Mouse (Mus musculus) urinary bladder, postnatal 25 days (tissue): ENCODE results near the gene Fbxo42.

Source experiments
- DNase-seq: peaks from one replicate; pipeline ENCODE4 v3.0.0; 2022; ENCODE audit warnings: low spot score

Fbxo42 gene

DNA sequence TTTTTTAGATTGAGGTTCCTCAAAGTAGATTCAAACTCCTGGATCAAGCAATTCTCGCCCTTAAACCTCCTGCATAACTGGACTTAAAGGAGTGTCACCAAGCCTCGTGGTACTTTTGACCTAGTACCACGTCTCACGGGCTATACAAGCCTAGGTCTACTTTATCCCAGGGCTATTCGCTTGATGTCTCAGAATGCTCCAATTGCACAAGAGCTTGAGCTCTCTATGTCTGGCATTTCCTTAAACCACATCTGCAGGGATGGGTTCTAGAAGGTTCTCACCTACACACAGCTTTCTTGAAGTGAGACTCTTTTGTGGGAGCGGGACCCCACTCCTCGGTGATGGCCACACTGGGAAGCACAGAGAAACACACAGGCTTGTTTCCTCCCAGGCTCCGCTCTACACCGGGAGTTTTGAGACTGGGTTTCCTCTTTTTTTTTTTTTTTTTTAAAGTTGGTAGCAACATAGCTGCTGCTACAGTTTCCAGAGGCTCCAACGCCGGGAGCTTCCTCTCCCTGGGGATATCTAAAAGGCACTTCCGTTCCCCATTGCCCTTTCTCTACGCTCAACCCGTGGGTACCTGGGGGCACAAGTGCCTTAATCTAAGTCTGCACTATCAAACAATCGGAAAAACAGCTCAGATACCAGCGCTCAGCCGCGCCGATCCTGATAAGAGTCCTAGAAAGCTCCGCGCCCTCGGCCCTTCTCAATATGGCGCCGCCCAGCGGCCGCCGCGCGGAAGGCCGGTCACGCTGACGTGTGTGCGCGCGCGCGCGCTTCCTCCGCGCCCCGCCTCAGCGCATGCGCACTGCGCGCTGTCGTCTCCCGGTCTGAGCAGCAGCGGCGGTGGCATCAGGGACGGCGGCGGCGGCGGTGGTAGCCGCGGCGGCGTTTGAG is at the start of gene Fbxo42:
Gene Fbxo42 (plus strand): TSS at position 802 of the 897 bp plus-strand sequence.
- DNase-seq = peak; percentile 96

DNA sequence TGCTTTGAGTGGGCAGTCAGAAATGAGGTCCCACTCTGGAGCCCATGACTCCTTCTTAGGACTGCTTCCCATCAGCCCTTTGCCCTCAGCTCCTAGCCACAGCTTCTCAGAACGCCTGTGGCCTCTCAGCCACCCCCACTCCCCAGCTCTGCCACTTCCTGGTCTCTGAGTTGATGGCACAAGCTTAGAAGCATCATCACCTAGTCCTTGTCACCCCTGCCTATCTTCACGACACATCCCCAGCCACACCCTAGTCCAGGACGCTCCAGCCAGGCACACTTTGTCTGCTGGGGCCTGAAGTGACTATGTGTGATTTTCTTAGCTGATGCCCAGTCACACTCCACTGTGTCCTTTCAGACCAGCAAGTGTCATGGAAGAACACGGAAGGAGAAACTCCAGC is 48.8 kb upstream of the Fbxo42 start:
- DNase-seq = no peak

DNA sequence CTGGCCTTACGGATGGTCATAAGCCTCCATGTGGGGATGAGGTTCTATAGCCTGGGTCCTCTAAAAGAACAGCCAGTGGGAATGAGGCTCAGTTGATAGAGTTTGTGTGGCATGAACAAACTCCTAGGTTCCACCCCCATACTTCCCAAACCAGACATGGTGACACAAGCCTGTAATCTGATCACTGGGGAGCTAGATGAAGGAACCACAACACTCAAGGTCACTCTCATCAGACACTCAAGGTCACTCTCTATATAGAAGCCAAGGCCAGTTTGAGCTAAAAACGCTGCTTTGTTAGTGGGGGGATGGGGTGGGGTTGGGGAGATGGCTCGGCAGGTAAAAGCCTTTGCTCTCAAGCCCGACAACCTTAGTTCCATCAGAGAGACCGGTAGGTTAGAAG is 47.8 kb upstream of the Fbxo42 start:
- no peak for DNase-seq

DNA sequence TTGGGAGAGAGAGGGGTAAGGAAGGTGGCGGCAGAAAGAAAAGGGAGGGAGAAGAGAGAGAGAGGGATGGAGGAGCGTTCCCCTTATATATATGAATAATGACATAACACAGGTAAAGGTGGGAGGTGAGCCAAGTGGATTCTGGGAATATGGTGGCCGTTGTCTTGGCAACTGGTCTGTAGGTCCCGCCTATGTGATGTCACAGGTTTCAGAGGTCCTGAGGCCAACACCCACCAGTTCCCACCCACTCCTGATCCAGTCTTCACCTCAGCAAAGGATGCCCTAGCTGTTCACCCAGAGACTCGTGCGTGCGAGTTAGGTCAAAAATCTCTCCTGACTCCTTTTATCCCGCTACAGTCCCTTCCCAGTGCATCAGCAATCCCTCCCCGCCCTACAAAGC is 46.4 kb upstream of the Fbxo42 start:
- no peak for DNase-seq

DNA sequence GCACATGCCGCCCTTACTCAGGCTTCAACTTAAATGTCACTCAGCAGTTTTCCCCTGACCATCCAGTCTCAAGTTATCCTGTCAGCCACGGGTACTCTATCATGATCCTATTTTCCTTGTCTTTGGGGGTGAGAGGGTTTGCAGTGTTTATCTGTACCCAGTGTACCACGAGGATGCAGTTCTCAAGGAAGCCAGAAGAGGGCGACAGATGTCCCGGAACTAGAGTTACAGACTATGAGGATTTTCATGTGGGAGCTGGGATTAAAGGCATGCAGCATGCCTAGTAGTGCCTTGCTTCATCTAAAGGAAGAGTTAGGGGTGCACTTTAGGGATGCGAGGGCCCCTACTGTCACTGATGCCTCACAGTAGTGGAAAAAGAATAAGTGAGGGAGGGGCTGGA is 45.9 kb upstream of the Fbxo42 start:
- DNase-seq = no peak

DNA sequence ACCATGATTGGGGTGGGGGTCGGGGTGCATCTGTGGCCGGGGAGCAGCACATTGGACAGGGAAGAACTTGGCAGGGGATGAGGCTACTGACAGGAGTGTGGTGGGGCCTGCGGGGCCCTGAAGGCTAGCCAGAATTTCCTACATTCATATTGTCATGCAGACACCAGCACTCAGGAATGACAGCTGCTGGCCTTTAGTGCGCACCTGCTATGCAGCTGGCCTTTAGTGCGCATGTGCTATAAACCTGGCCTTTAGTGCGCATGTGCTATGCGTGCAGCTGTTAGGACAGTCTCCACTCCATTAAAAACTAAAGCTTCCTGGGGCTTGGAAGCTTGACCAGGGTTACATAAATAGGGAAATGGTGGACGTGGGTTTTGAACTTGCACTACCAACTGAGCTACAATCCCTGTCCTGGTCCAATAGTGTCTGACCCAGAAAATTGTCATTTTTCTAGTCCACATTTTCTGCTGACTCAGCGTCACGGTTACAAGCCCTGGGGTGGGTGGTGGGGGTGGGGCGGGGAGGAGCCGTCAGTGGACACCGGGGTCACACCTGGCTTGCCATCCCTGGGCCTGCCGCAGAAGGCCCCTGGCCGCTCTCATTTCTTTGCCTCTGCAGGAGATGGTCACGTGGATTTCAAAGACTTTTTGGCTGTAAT is 41.1 kb upstream of the Fbxo42 start:
- no peak for DNase-seq

DNA sequence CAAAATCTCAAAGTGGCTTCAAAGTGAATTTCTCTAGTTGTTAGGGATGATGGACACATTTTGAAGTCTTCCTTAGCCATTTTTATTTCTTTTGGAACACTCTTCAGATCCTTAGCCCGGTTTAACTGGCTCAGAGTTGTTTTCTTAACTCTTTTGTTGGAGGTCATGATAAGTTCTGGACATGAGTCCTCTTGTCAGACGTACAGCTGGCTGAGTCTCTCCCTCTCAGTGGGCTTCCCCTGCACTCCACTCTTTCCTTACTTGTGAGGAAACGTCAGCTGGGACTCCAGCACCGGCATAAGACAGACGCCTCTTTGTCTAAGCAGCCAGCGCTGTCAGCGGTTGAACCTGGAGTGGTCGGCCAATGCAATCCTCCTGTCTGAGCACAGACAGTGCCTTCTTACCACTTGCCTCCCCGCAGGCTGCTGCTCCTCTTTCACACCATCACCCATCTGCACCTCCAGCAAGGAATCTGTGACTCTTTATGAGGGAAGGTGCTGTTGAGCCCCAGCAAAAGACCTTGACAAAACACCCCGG is 39.4 kb upstream of the Fbxo42 start:
- DNase-seq = no peak

DNA sequence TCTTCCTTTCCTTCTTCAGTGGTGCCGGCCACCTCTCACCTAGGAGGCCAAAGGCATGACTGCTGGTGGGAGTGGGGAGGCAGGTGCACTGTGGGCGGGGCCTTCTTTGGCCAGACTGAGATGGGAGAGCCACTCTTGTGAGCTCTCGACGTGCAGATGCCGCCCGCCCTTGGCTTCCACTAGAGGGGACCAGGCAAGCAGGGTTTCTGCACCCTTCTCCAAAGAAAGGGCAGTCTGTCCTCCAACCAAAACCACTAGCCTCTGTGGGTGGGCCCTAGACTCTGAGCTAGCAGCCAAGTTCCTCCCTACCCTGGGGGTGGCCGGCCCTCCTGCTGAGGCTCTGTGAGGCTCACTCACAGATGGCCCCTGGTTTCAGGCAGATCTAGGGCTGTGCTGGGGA is 33.9 kb upstream of the Fbxo42 start:
- no peak for DNase-seq

DNA sequence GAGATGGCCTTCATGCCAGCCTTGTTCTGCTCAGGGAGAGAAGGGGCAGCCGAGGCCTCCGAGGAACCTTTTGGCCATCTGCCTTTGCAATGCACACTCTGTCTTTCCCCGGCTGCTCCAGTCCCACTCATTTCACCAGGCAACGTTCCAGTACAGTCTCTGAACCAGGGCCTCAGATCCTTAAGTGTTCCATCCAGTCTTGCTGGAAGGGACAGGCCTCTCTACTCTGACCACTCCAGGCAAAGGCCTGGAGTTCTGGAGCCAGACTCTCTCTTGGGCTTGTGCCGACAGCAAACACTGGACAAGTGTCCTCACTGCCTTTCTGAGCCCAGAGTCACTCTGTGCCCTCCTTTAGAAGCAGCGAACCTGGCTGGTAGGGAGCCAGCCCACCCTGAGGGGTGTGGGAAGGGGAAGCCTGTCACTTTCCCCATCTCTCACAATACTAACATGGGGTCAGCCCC is 33.2 kb upstream of the Fbxo42 start:
- DNase-seq = no peak

DNA sequence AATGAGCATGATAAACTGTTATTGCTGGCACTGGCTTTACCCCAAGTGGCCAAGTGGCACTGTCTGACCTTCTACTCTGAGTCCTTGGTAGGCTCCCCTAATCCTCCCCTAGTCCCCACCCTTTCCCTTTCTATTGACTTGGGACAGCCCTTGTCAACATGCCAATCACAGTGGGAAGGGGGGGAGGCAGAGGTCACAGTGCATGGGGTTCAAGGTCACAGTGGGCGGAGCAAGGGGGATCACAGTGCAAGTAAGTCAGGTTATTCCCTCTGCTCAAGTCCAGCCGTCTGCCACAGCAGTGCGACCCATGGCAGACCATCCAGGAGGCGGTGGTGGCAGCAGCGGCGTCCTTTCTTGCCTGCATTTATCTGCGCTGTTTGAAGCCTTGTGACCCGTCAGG is 32.3 kb upstream of the Fbxo42 start:
- no peak for DNase-seq

DNA sequence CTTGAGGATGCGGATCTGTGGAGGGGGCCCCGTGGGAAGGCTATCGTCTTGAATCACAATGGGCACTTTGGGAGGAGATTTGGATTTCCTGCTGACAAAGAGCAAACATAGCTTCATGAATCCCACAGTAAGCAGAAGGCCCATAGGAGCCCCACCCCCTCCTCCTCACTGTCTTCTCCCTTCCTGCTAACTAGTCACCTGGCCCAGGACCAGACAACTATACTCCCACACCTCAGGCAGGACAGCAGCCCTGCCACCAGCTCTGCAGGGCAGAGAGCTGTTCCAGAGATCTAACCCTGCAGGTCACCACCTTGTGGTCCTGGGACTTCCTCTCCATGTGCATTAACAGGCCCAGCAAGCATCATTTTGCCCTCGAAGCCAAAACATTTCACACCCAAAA is 29.0 kb upstream of the Fbxo42 start:
- no peak for DNase-seq

DNA sequence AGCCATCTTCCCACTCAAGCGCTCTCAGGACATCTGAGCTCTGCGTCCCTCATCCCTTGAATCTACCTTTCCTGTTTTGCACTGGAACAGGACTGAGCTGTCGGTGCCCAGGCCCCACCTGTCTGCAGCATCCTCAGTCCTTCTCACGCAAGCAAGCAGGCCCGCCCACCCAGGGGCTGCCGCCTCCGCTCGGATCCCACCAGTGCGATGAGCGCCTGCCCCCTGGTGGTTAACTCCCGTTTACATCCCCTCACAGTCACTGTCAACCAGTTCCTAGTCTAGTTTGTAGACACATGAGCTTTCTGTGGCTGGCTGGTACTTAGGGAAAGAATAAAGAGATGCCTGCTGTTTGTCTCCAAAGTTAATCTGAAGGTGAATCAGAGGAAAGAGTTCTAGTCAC is 27.0 kb upstream of the Fbxo42 start:
- no peak for DNase-seq

DNA sequence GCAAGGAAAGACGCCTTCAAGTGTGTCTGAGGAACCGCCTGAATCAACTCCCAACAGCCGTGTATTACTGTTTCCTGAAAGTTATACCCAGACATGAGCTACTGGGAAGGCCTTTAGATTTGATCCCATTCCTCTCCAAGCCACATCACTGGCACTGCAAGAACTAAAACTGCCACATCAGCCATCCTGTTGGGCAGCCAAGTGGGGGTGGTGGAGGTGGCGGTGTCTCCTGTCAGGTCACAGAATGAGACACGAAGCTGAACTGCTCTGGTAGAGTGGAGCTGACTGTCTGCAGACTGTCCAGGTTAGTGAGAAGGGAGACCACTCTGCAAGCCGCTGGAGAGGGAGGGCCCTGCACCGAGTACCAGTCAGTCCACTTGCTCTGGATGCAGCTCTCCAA is 25.1 kb upstream of the Fbxo42 start:
- no peak for DNase-seq

DNA sequence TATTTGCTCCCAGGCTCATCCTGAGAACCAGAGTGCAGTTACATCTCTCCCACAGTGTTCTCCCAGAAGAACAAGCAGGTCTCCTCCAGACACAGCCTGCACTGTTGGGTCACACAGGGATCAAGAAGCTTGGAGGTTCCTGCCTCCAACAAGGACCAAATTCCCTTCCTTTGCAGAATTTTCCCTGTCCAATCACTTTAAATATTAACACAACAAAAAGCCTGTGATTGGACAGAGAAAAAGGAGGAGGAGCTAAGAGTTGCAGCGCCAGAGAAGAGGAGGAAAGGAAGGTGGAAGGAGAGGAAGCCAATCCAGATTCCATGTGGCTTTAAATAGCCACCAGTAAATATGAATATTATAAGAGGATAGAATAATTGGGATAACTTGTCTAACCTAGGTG is 24.6 kb upstream of the Fbxo42 start:
- DNase-seq = no peak

DNA sequence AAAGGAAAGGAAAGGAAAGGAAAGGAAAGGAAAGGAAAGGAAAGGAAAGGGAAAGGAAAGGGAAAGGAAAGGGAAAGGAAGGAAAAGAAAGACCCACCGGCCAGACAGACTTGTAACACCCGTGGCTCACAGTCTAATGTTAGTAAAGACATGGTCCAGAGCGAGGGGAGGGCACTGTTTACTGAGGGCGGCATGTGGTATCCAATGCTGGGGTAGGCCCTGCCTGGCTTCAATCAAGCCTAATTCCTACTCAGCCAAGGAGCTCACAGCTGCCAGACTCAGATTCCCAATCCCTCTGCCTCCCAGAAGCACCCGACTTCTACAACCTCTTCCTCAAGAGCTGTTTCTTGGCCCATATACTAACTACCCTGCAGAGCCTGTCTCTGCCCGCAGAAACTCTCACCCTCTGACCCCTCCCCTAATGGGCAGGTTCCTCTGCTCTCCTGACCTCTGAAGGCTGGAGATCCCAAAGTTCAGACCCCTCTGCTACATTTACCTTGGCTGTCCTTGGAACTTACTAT is 18.5 kb upstream of the Fbxo42 start:
- no peak for DNase-seq

DNA sequence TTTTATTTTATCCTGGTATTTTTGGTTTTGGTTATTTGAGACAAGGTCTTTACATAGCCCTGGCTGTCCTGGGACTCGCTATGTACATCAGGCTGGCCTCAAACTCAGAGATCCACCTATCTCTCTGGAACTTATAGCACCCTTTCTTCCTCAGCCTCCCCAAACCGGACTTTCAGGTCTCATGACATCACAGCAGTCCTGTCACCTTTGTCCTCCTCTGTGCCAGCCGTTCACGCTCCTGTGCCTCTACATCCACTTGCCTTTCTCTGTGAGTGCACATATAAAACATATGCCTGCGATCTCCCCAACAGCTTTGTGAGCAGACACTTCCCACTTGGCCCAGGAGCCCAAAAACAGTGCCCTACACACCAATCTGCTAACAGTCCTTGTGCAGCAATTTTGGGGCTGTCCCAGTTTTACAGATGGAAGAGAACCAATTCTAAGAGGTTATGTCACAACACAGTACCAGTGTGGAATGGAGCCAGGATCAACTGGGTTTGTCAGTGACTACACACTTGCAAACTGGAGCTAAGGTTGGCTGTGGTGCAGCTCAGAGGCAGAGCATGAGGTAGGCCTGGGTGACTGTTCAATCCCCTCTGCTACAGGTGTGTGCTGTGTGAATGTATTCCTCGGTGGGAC is 16.9 kb upstream of the Fbxo42 start:
- no peak for DNase-seq

DNA sequence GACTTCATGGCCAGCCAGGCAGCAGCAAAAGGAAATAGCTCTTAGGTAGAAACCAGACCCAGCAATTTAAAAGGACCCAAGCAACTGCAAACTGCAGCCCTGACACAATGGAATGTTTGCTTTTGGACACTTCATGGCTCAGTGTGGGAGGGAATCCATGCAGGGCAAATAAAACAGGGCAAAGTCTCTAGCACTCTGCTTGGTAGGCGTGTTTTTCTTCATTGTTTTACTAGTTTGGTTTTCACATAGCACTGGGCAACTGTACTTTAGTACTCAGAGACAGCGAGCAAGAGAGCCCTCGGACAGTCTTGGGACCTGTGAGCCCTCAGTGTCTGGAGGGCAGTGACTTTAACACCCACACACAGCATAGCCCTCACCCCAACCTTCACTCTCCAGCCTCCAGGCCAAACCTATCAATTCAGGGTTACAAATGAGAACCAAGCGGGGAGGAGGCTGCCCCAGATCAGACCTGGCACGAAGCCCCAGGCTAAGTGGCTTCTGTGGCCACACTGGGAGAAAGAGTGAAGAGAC is 16.1 kb upstream of the Fbxo42 start:
- no peak for DNase-seq

DNA sequence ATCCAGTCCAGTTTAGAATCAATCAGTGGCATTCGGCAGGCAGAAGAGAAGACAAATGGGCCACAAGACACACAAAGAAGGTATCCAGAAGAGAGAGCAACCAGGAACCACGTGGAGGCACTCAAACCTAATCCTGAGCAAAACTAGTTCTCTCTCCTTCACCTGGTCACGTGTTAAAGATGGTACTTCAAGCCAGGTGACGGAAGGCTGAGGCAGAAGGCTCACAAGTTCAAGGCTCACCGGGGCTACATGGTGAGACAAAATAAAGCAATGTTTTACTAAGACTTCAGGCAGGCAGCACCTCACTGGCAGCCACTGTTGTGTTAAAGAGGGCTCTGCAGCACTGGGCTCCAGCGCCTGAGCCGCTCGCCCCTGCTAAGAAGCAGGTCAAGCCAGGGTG is 15.5 kb upstream of the Fbxo42 start:
- DNase-seq = no peak

DNA sequence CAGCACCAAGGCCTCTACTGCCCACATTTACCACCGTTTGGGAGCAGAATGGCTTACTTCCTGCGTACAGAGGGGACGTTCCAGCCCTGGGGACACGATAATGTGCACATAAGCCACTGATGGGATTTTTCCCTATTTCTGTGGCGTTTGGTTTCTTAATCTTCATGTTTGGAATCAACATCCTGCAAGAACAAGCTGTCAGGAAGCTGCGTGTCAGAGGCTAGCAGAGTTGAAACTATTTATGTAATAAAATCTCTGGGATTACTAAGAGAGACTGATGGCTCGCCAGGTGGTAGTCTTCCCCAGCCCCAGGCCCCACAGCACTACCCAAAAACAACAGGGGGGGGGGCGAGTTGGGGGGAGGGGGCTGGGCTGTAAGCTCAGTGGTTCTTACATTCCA is 14.5 kb upstream of the Fbxo42 start:
- no peak for DNase-seq

DNA sequence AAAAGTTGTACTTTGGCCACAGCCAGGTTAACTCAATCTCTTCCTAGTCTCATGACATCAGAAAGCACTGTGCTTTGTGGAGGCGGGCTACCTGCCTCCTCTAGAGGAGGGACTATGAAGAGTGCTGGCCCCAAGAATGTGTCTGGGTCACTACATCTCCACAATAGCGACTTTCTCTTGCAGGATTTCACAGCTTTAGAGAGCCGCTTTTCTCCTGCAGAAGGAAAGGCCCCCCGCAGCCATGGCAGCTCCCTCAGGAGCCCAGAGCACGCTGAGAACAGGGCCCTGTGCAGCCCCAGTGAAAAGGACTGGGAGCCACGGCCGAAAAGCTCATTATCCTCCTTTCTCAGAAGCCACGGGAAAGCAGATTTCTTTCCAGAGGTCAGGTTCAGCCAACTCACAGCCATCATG is 13.7 kb upstream of the Fbxo42 start:
- DNase-seq = no peak

DNA sequence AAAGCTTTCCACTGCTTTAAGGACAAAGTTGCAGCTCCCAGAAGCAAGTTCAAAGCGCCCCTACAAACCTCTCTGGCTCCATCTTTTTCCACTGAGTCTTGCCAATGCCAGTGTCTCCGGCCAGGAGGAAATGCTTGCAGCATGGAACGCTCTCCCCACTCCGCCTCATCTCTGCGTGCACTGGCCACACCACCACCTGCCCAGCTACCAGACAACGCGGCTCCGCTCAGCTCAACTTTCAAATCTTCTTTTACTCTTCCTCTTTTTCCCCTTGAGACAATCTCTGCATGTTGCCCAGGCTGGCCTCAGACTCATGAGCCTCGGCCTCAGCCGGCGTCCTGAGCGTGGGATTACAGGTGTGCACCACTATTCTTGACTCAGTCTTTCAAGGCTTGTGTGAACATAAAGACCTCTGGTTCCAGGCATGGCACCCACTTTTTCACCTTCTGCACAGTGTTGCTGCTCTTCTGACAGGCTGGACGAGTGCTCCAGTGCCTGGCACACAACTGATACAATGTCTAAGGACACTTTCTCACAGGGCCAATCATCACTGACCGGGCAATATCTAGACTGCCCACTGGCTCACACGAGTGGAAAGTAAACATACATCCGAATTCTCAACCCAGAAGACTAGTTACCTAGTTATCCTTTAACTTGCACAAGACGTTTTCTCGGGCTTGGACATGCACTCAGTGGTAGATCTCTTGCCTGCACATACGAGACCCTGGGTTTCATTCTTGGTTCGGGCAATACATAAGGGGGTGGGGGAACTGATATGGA is 12.8 kb upstream of the Fbxo42 start:
- no peak for DNase-seq

DNA sequence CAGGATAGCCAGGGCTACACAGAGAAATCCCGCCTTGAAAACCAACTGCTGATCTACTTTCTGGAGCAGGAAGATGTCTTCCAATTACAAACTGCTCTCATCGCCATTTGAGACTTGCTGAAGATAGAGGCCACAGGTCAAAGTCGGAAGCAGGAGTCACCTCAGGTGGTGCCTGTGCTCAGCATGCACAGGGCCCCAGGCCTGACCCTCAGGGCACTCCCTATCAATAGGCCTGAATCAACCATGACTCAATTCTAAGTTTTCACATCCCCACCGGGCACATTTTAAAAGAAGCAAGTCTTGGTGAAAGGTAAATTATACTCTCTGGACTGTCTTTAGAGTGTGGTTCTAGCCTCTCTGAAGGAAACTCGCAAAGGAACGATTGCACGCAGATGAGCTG is 11.6 kb upstream of the Fbxo42 start:
- no peak for DNase-seq
